Mouse (Mus musculus) natural killer cell, adult 2 months (primary cell): ENCODE results near the gene Ang4.
"Not testable (repeated sequence)": the region's sequence is repeated elsewhere in the genome, so short reads cannot be mapped to it uniquely, and the experiment has no call there.

Experiments
- DNase-seq, 2 experiments: peaks; one replicate each; pipeline ENCODE4 v3.0.0; 2022; ENCODE audit warnings: low spot score in 2 of 2

Gene Ang4

GRCm38 (mm10) chr14:51773490-51773889 lies at the start of gene Ang4:
TSS of gene Ang4 (minus strand) at chr14:51773590.
- DNase-seq = no peak

GRCm38 (mm10) chr14:51799746-51800145 lies 26.4 kb upstream of the Ang4 start, which contains the start of gene AY358078:
TSS of gene AY358078 (plus strand) at chr14:51800046.
- no peak for DNase-seq

DNA sequence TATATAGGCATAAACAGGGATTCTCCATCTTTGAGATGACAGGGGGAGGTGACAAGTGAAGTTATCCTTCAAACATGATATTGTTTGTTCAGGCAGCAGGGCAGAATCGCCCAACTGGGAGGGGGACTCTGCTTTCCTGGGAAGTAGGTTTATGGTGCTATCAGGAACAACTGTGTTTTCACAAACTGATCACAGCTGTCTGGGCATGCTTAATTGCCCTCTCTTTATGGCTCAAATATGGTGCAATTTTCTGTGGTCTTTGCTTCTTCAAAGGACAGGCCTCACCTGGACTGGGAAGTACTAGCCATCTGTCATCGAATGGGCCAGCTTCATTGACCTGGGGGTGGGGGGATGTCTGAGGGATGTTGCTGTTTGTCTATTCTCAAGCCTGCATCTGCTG lies 20.7 kb upstream of the Ang4 start:
- no peak for DNase-seq

DNA sequence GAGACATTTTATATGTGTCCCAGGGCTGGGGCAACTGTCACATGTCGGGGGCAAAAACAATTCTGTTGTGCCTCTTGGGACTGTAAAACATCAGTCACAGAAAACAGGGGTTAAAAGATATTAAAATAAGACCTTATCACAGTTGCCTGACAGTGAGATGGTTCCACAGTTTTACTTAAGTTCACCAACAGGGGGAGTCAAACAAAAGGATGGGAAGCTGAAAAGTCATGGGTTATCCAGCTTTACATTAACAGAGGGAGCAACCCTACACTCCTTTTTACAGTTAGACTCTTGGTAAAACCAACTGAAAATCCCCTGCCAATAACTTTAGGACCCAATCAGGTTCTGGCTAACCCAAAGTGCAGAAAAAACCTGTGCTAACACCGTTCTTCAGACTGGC lies 15.8 kb upstream of the Ang4 start:
- DNase-seq = no peak

GRCm38 (mm10) chr14:51787061-51787460 lies 13.7 kb upstream of the Ang4 start:
- DNase-seq = no peak

GRCm38 (mm10) chr14:51786335-51786734 lies 12.9 kb upstream of the Ang4 start:
- DNase-seq = no peak

GRCm38 (mm10) chr14:51778865-51779481 lies 5.6 kb upstream of the Ang4 start:
- DNase-seq = no peak

- DNase-seq = no peak
Measured at GRCm38 (mm10) chr14:51777791-51778190, 4.4 kb upstream of the Ang4 start.

GRCm38 (mm10) chr14:51771378-51771777 lies 2.0 kb downstream of the Ang4 start:
- not testable (repeated sequence) for DNase-seq

DNA sequence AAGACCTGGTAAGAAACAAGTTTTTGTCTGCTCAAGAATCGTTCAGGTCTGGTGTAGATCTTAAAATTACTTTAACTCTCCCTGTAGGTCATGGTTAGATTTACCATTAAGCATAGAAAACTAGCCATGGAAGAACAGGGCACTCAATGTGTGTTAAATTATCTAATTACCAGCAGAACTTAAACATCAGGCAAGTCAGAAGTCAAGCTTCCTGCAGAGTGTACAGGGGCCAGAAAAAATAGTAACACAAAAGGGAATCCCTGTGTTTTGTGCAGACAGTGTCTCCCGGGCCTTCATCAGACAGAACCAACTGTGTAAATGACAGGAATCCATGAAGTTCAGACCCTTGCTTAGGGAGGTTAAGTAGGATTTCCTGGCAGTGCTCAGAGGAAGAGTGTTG lies 17.4 kb downstream of the Ang4 start:
- DNase-seq = no peak

DNA sequence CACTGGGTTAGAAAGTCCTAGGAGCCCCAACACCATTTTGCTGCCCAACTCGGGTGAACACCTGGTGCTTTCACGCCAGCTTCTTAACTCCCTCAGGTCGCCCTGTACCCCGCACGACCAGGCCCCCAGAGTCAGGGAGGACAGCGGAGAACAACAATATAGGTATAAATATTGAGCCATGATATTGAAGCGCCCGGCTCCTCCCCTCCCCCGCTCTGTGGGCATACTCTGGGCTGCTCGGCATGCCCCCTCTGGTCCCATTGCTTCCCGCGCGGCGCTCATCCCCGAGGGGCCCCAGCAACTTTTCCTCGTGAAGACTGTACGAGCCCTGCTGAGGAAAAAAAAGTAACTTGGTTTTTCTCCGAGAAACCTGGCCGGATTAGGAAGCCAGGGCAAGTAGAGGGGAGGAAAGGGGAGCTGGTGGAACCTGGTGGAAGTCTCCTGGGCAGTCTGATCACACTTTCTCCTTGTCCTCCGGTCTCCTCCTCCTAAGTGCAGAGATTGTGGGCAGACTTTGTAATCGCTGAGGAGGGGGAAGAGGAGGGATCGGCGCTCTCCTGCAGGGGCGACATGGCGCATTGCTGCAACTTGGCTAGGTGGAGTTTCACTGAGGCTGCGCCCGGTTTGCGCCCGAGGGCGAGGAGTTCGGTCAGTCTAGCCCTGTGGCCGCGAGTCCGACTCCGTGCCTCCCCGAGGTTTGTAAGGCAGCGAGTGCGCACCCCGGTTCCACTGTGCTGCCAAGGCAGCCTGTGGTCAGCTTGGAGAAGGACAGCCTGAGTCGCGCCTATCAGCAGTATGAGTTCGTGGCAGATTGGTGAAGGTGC lies 32.8 kb downstream of the Ang4 start:
- no peak for DNase-seq

DNA sequence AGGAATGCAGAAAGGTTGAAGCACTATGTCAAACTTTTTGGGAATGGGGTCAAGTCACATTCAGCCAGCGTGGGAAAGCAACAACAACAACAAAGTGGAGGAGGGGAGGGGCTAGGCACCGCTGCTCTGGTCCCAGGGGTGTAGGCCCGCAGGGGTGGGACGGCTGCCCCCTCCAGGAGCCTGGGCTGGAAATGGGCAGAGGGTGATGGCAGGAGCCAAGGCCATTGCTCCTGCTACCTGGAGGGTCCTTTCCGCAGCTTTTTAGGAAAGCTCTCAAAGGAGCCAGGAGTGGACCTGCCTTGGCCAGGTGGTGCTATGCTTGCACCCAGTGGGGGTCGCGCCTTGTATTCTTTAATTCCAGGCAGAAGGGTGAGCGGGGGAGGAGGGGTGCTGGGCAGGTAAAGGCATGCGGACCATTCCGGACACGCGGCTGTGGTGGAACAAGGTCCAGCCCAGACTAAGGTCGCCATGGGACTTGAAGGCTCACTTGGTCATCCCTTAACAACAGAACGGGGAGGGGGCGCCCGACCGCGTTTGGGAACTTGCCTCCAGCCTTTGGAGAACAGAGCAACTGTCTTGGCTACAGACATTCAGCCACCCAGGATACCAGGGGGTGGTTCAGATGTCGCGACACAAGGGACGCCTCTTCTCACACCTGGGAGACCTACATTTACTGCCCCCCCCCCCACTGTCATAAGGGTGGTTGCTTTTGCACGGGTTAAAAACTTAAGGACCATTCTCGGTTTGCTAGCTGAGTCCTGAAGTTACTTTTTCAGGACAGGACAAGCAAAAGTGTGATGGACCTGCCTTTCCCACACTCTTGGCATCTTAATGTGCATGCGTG lies 34.0 kb downstream of the Ang4 start:
- no peak for DNase-seq

DNA sequence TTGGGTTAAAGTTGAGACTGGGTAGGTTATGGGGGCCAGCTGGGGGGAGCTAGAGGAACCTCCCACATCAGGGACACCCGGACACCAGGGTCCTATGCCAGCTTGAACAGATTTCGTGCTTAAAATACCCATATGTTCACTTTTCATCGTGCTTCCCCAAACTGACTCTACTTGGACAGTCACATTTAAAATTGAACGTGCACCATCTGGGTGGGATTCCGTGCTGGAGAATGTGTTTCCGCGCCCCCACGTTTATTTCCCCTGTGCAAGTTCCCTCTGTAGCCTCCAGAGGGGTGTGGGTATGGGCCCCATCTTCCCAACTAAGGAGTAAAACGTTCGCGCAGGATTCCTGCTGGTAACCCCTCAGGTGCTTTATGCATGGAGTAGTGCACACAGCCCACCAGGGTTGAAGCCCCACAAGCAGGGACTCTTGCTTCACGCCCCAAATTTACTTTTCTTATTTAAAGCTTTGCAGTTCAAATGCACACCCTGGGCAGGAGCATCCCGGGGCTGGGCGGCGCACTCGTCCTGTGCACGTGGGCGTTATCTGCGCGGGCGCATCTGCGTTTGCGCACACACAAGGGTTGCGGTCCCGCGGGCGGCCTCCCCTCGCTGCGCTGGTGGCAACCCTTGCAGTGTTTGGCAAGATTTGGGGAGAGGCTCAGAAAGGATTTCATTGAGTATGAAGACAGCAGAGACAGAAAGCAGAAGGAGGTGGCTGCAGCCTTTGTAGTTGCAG lies 34.8 kb downstream of the Ang4 start:
- DNase-seq = no peak

GRCm38 (mm10) chr14:51737967-51738366 lies 35.4 kb downstream of the Ang4 start:
- DNase-seq = no peak

- no peak for DNase-seq
Measured at GRCm38 (mm10) chr14:51717083-51717482, 56.3 kb downstream of the Ang4 start, which contains the start of gene Gm5800. TSS of gene Gm5800 (minus strand) at chr14:51717183.
